13 mouse cellular contexts compared by ENCODE assay signal in genomic region chr7:143938647-143939046, GRCm38 (mm10).
DNase-seq lines count a peak whose midpoint lies in the region; ATAC-seq and TF ChIP-seq lines count a peak whose summit lies in the region.
"Had no signal": no experiment of that assay in that cellular context is flagged by ENCODE, and none has a peak within 500 bp of the region (broad histone marks: within the 10 kb centered on the region; RNA-seq: fewer than 3 reads in every experiment).

No protein-coding gene starts in this region.

- H3K27ac ChIP-seq in forebrain, embryonic 15.5 days (replicated peaks): 0 out of 2 replicates have a peak overlapping the region, but pooled peaks have one; percentile 25
- H3K27ac ChIP-seq: kidney, postnatal 0 days; limb, embryonic 13.5 days had no signal

- no peak for TF ChIP-seq CTCF in brain, embryonic 14.5 days (IDR thresholded peaks at IDR 0.05; ENCODE audit: borderline replicate concordance, extremely low read depth, insufficient read depth, insufficient read length)

- WGBS in forebrain, embryonic 15.5 days: 28% methylated on average over 4 of the region's 4 CpGs

- H3K4me1 ChIP-seq in forebrain, embryonic 15.5 days: peaks cover 21% of the 10 kb centered on the region
- H3K4me1 ChIP-seq: limb, embryonic 13.5 days had no signal

- ATAC-seq in forebrain, embryonic 15.5 days (replicated peaks): no peak

- H3K4me3 ChIP-seq in forebrain, embryonic 15.5 days: no peak overlapping the region
- H3K4me3 ChIP-seq: limb, embryonic 13.5 days had no signal

- H3K36me3 ChIP-seq in forebrain, embryonic 15.5 days: no peaks in the 10 kb centered on the region
- H3K36me3 ChIP-seq: limb, embryonic 13.5 days had no signal

- TF ChIP-seq POLR2A in brain, embryonic 14.5 days (IDR thresholded peaks at IDR 0.05; ENCODE audit: borderline replicate concordance, extremely low read depth, insufficient read depth, insufficient read length, poor library complexity, severe bottlenecking): no peak

- H3K4me2 ChIP-seq in forebrain, embryonic 15.5 days (replicated peaks): no peak overlapping the region
- H3K4me2 ChIP-seq: limb, embryonic 13.5 days; lung, embryonic 14.5 days had no signal

- H3K27me3 ChIP-seq in forebrain, embryonic 15.5 days: no peaks in the 10 kb centered on the region
- H3K27me3 ChIP-seq: limb, embryonic 13.5 days had no signal

- DNase-seq in layer of hippocampus, adult 11-12 months (ENCODE audit: low spot score): peak; percentile 26
- no peak for DNase-seq in layer of hippocampus, adult 9-10 months (ENCODE audit: low spot score)
- DNase-seq in brain, embryonic 14.5 days (ENCODE audit: low read depth): peak; percentile 55
- DNase-seq in layer of hippocampus, adult 9-11 months: peak; percentile 36
- DNase-seq in adrenal gland, adult 8-10 months: no peak
- DNase-seq in adrenal gland, adult (ENCODE audit: inconsistent age in 2 of 2, low spot score in 1 of 2): no peak
- DNase-seq in urinary bladder, postnatal 14 days (ENCODE audit: low spot score): no peak
- DNase-seq: lung, embryonic 14.5 days; retina, postnatal 1 day; thymus, postnatal 14 days had no signal

- H3K9me3 ChIP-seq in forebrain, embryonic 15.5 days: no peaks in the 10 kb centered on the region
- H3K9me3 ChIP-seq: limb, embryonic 13.5 days had no signal

- no peak overlapping the region for H3K9ac ChIP-seq in forebrain, embryonic 15.5 days (replicated peaks)
- H3K9ac ChIP-seq: limb, embryonic 13.5 days; lung, embryonic 14.5 days had no signal

Comparison
In these comparisons a context has a peak if more than half of its experiments do, and no peak if none do; other contexts are left out.
1. DNase-seq: peak in layer of hippocampus, adult 11-12 months (single experiment), brain, embryonic 14.5 days (single experiment) and layer of hippocampus, adult 9-11 months (single experiment); none in layer of hippocampus, adult 9-10 months (single experiment), adrenal gland, adult 8-10 months (single experiment), adrenal gland, adult (0 of 2) and urinary bladder, postnatal 14 days (single experiment).